Mouse (Mus musculus) frontal cortex, postnatal 10 days (tissue): ENCODE data around the gene Pcdh17.

Source experiments
- DNase-seq, 2 experiments: peaks; one replicate each; pipeline ENCODE4 v3.0.0; 2022; ENCODE audit warnings: low spot score in 2 of 2, mixed read lengths in 1 of 2

The Pcdh17 gene

GRCm38 (mm10) chr14:84443288-84443686, at the start of gene Pcdh17:
Pcdh17 (plus strand) TSS chr14:84443563.
- peak; percentile 95 for DNase-seq

GRCm38 (mm10) chr14:84397137-84397536, 46.2 kb upstream of the Pcdh17 start:
- no peak for DNase-seq

- no peak for DNase-seq
Observed at GRCm38 (mm10) chr14:84424736-84425135, 18.6 kb upstream of the Pcdh17 start.

GRCm38 (mm10) chr14:84426616-84427015, 16.7 kb upstream of the Pcdh17 start:
- no peak for DNase-seq

GRCm38 (mm10) chr14:84438066-84438770, 5.1 kb upstream of the Pcdh17 start:
- DNase-seq, result peak; percentile 13 to 20

GRCm38 (mm10) chr14:84440903-84441302, 2.5 kb upstream of the Pcdh17 start:
- peak in 1 of 2 experiments; percentile 19 for DNase-seq

- DNase-seq, result peak; percentile 25
Observed at GRCm38 (mm10) chr14:84442528-84443287, 655 bp upstream of the Pcdh17 start.

GRCm38 (mm10) chr14:84443761-84444160, 398 bp downstream of the Pcdh17 start:
- DNase-seq, result no peak

GRCm38 (mm10) chr14:84444276-84444662, 906 bp downstream of the Pcdh17 start:
- peak; percentile 19 to 47 for DNase-seq

- DNase-seq, result peak; percentile 43 to 49
Observed at GRCm38 (mm10) chr14:84444663-84445502, 1.5 kb downstream of the Pcdh17 start.

- peak; percentile 48 to 53 for DNase-seq
Observed at GRCm38 (mm10) chr14:84445503-84446410, 2.4 kb downstream of the Pcdh17 start.

GRCm38 (mm10) chr14:84446411-84446915, 3.1 kb downstream of the Pcdh17 start:
- peak; percentile 10 to 33 for DNase-seq

GRCm38 (mm10) chr14:84446941-84447641, 3.7 kb downstream of the Pcdh17 start:
- peak; percentile 43 to 62 for DNase-seq

- DNase-seq, result peak; percentile 19 to 35
Observed at GRCm38 (mm10) chr14:84447661-84448380, 4.5 kb downstream of the Pcdh17 start.

GRCm38 (mm10) chr14:84448381-84448771, 5.0 kb downstream of the Pcdh17 start:
- peak; percentile 18 to 19 for DNase-seq

- no peak for DNase-seq
Observed at GRCm38 (mm10) chr14:84454074-84454845, 10.9 kb downstream of the Pcdh17 start.

- no peak for DNase-seq
Observed at GRCm38 (mm10) chr14:84475491-84475890, 32.1 kb downstream of the Pcdh17 start.

- no peak for DNase-seq
Observed at GRCm38 (mm10) chr14:84476336-84476735, 33.0 kb downstream of the Pcdh17 start.

- no peak for DNase-seq
Observed at GRCm38 (mm10) chr14:84476906-84477305, 33.5 kb downstream of the Pcdh17 start.
